Mouse (Mus musculus): ENCODE results near the gene 4930502E18Rik. TPM values are rescaled to one million over a fixed set of nuclear protein-coding genes. Genes with fewer than 3 reads are reported as not detected.
A peak's percentile ranks its signal among the peaks of the same experiment; 100 is the strongest.
"Not testable (repeated sequence)": the region's sequence is repeated elsewhere in the genome, so short reads cannot be mapped to it uniquely, and the experiment has no call there.

Gene 4930502E18Rik
- 0.27 and 0.37 TPM in 2 replicates for polyA plus RNA-seq (2014; fragmentation: Nextera tagmentation; extraction: Ambion mirVana)

DNA sequence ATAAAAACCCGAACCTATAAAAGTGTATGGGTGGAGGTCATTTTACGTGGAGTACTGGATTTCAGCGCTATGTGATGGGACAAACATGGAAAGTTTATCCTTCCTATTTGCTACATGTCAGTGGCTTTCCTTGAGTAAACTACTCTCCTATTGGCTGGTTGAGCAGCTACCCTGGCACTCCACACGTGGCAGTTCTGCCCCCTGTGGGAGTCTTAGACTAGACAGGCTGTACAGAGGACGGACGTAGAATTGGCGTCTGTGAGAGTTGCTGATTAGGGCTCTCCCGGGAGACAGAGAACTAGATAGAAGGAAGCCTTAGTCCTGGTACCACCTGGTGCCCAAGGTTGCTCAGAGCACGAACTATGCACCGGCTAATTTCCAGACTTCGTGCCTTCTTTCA, at the start of gene 4930502E18Rik:
4930502E18Rik (plus strand) TSS at position 231 of the 400 bp plus-strand sequence.
- Histone ChIP-seq H3K4me3 (ENCODE audit: low read depth, low read length) (no peak within 1 kb of the TSS), H3K9me3 (ENCODE audit: control insufficient read depth, low read length) (no peaks in the 10 kb centered on the region), H3K4me1 (ENCODE audit: control insufficient read depth, insufficient read depth, low read length) (no peaks in the 10 kb centered on the region), H3K4me2 (no peak within 1 kb of the TSS), H3K27ac (ENCODE audit: low read depth, low read length) (no peak within 1 kb of the TSS), H3K9ac (ENCODE audit: low read length) (no peak within 1 kb of the TSS), H3K36me3 (ENCODE audit: control insufficient read depth, insufficient read depth, low read length) (no peaks in the 10 kb centered on the region), H3K27me3 (ENCODE audit: control insufficient read depth, insufficient read depth, low read length) (no peaks in the 10 kb centered on the region)
- DNase-seq (ENCODE audit: low spot score, missing footprints) (no peak), ATAC-seq (ENCODE audit: low FRiP score) (no peak)
- WGBS, result 87% methylated on average over 11 of the region's 11 CpGs

DNA sequence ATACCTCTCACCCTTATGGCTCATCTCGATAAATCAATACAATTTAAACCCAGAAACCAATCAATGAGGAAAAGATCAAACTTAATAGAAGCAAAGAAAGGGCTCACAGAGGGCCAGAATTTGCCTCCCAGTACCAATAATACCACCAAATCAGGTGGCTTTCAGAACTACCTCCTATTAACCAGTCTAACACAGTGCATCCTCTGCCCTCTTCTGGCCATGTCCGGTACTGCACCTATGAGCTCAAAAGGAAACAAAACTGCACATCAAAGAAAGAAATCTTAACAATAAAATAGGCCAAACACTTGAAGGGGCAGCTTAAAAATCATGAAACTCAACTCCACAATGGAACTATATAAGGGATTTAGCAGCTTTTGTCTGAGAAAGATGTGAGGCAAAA, 47.7 kb upstream of the 4930502E18Rik start:
- H3K4me2 ChIP-seq; H3K4me3 ChIP-seq (ENCODE audit: low read depth, low read length); H3K27me3 ChIP-seq (ENCODE audit: control insufficient read depth, insufficient read depth, low read length); H3K4me1 ChIP-seq (ENCODE audit: control insufficient read depth, insufficient read depth, low read length); H3K27ac ChIP-seq (ENCODE audit: low read depth, low read length); H3K9ac ChIP-seq (ENCODE audit: low read length); H3K9me3 ChIP-seq (ENCODE audit: control insufficient read depth, low read length); DNase-seq (ENCODE audit: low spot score, missing footprints); H3K36me3 ChIP-seq (ENCODE audit: control insufficient read depth, insufficient read depth, low read length): not testable (repeated sequence)
- WGBS, result 33% methylated on average over 2 of the region's 2 CpGs
- ATAC-seq (ENCODE audit: low FRiP score), result 0 out of 2 replicates have a peak, but pooled peaks have one; percentile 59

DNA sequence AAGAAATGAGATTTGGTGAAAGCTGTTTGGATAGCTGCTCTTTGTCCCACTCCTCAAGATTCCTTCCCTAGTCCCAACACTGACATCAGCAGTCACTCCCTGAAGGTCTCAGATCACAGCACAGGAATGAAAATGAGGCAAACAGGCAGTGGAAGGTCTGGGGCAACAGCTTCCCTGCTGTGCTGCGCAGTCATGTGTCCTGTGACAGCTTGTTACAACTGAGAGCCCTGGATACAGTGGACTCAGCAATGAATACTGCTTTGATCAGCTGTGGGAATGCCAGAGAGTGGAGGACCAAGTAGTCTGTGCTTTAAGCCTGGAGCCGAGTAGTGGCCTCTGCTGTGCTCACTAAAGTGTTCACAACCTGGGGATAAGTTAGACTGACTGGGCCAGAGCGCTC, 42.0 kb upstream of the 4930502E18Rik start:
- not testable (repeated sequence) for H3K4me2 ChIP-seq; H3K4me3 ChIP-seq (ENCODE audit: low read depth, low read length); H3K27me3 ChIP-seq (ENCODE audit: control insufficient read depth, insufficient read depth, low read length); H3K36me3 ChIP-seq (ENCODE audit: control insufficient read depth, insufficient read depth, low read length); DNase-seq (ENCODE audit: low spot score, missing footprints); H3K9ac ChIP-seq (ENCODE audit: low read length); H3K9me3 ChIP-seq (ENCODE audit: control insufficient read depth, low read length); ATAC-seq (ENCODE audit: low FRiP score); H3K27ac ChIP-seq (ENCODE audit: low read depth, low read length); H3K4me1 ChIP-seq (ENCODE audit: control insufficient read depth, insufficient read depth, low read length)
- 62% methylated on average over 2 of the region's 3 CpGs for WGBS

- not testable (repeated sequence) for H3K4me3 ChIP-seq (ENCODE audit: low read depth, low read length); ATAC-seq (ENCODE audit: low FRiP score); H3K9me3 ChIP-seq (ENCODE audit: control insufficient read depth, low read length); H3K36me3 ChIP-seq (ENCODE audit: control insufficient read depth, insufficient read depth, low read length); H3K4me1 ChIP-seq (ENCODE audit: control insufficient read depth, insufficient read depth, low read length); H3K27ac ChIP-seq (ENCODE audit: low read depth, low read length); DNase-seq (ENCODE audit: low spot score, missing footprints); H3K4me2 ChIP-seq; H3K27me3 ChIP-seq (ENCODE audit: control insufficient read depth, insufficient read depth, low read length); H3K9ac ChIP-seq (ENCODE audit: low read length)
- WGBS, result 82% methylated on average over 2 of the region's 4 CpGs
These were observed 40.0 kb upstream of the 4930502E18Rik start for GRCm38 (mm10) chrX:53684676-53685075.

GRCm38 (mm10) chrX:53692065-53692464, 32.6 kb upstream of the 4930502E18Rik start:
- no peak overlapping the region for H3K9ac ChIP-seq (ENCODE audit: low read length)
- no peaks in the 10 kb centered on the region for H3K27me3 ChIP-seq (ENCODE audit: control insufficient read depth, insufficient read depth, low read length)
- ATAC-seq (ENCODE audit: low FRiP score) (no peak), DNase-seq (ENCODE audit: low spot score, missing footprints) (no peak)
- no peaks in the 10 kb centered on the region for H3K4me1 ChIP-seq (ENCODE audit: control insufficient read depth, insufficient read depth, low read length)
- H3K4me2 ChIP-seq, result no peak overlapping the region
- no peaks in the 10 kb centered on the region for H3K36me3 ChIP-seq (ENCODE audit: control insufficient read depth, insufficient read depth, low read length)
- H3K9me3 ChIP-seq (ENCODE audit: control insufficient read depth, low read length), result no peaks in the 10 kb centered on the region
- WGBS, result 68% methylated on average over 2 of the region's 2 CpGs
- no peak overlapping the region for H3K4me3 ChIP-seq (ENCODE audit: low read depth, low read length)
- no peak overlapping the region for H3K27ac ChIP-seq (ENCODE audit: low read depth, low read length)

- 71% methylated on average over 2 of the region's 2 CpGs for WGBS
- ATAC-seq (ENCODE audit: low FRiP score) (no peak), DNase-seq (ENCODE audit: low spot score, missing footprints) (no peak)
- Histone ChIP-seq H3K9ac (ENCODE audit: low read length) (no peak overlapping the region), H3K4me1 (ENCODE audit: control insufficient read depth, insufficient read depth, low read length) (no peaks in the 10 kb centered on the region), H3K27me3 (ENCODE audit: control insufficient read depth, insufficient read depth, low read length) (no peaks in the 10 kb centered on the region), H3K9me3 (ENCODE audit: control insufficient read depth, low read length) (no peaks in the 10 kb centered on the region), H3K27ac (ENCODE audit: low read depth, low read length) (no peak overlapping the region), H3K4me2 (no peak overlapping the region), H3K4me3 (ENCODE audit: low read depth, low read length) (no peak overlapping the region), H3K36me3 (ENCODE audit: control insufficient read depth, insufficient read depth, low read length) (no peaks in the 10 kb centered on the region)
These were observed 31.5 kb upstream of the 4930502E18Rik start for GRCm38 (mm10) chrX:53693141-53693540.

GRCm38 (mm10) chrX:53694008-53694777, 30.4 kb upstream of the 4930502E18Rik start:
- Histone ChIP-seq H3K4me1 (ENCODE audit: control insufficient read depth, insufficient read depth, low read length) (no peaks in the 10 kb centered on the region), H3K9ac (ENCODE audit: low read length) (no peak overlapping the region), H3K27me3 (ENCODE audit: control insufficient read depth, insufficient read depth, low read length) (no peaks in the 10 kb centered on the region), H3K27ac (ENCODE audit: low read depth, low read length) (no peak overlapping the region), H3K4me3 (ENCODE audit: low read depth, low read length) (no peak overlapping the region), H3K4me2 (no peak overlapping the region), H3K36me3 (ENCODE audit: control insufficient read depth, insufficient read depth, low read length) (no peaks in the 10 kb centered on the region), H3K9me3 (ENCODE audit: control insufficient read depth, low read length) (no peaks in the 10 kb centered on the region)
- DNase-seq (ENCODE audit: low spot score, missing footprints), result no peak
- no peak for ATAC-seq (ENCODE audit: low FRiP score)
- 81% methylated on average over 9 of the region's 9 CpGs for WGBS

- Histone ChIP-seq H3K36me3 (ENCODE audit: control insufficient read depth, insufficient read depth, low read length) (no peaks in the 10 kb centered on the region), H3K27ac (ENCODE audit: low read depth, low read length) (no peak overlapping the region), H3K4me3 (ENCODE audit: low read depth, low read length) (no peak overlapping the region), H3K9me3 (ENCODE audit: control insufficient read depth, low read length) (no peaks in the 10 kb centered on the region), H3K4me1 (ENCODE audit: control insufficient read depth, insufficient read depth, low read length) (no peaks in the 10 kb centered on the region), H3K27me3 (ENCODE audit: control insufficient read depth, insufficient read depth, low read length) (no peaks in the 10 kb centered on the region), H3K4me2 (no peak overlapping the region), H3K9ac (ENCODE audit: low read length) (no peak overlapping the region)
- no peak for ATAC-seq (ENCODE audit: low FRiP score)
- WGBS, result 91% methylated on average over 2 of the region's 2 CpGs
- DNase-seq (ENCODE audit: low spot score, missing footprints), result no peak
These were observed 25.4 kb upstream of the 4930502E18Rik start for GRCm38 (mm10) chrX:53699225-53699624.

DNA sequence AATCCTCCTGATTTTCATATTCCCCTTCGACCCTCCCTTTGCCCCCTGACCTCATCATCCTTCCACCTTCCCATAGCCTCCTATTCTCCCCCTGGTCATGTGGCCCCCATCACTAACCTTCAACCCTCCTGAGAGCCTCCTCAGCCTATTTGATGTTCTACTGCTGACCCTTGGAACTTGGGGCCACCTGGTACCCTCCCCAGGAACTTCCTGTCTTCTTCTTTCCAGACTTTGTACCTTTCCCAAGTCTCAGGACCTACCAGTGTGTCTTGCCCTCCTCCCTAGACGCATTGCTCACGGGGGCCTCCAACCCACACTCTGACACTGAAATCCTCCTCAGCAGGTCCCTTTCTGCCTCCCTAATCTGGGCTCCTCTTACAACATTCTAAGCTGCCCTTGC, 22.0 kb upstream of the 4930502E18Rik start:
- WGBS, result 69% methylated on average over 3 of the region's 3 CpGs

More for the DNA sequence above, 22.0 kb upstream of the 4930502E18Rik start:
- Histone ChIP-seq H3K4me3 (ENCODE audit: low read depth, low read length) (no peak overlapping the region), H3K9me3 (ENCODE audit: control insufficient read depth, low read length) (no peaks in the 10 kb centered on the region), H3K4me1 (ENCODE audit: control insufficient read depth, insufficient read depth, low read length) (no peaks in the 10 kb centered on the region), H3K27ac (ENCODE audit: low read depth, low read length) (no peak overlapping the region), H3K4me2 (no peak overlapping the region), H3K27me3 (ENCODE audit: control insufficient read depth, insufficient read depth, low read length) (no peaks in the 10 kb centered on the region), H3K9ac (ENCODE audit: low read length) (no peak overlapping the region), H3K36me3 (ENCODE audit: control insufficient read depth, insufficient read depth, low read length) (no peaks in the 10 kb centered on the region)
- DNase-seq (ENCODE audit: low spot score, missing footprints) (no peak), ATAC-seq (ENCODE audit: low FRiP score) (no peak)
